Mouse (Mus musculus): Measurements from ENCODE around the gene Map3k20.

Gene Map3k20

DNA sequence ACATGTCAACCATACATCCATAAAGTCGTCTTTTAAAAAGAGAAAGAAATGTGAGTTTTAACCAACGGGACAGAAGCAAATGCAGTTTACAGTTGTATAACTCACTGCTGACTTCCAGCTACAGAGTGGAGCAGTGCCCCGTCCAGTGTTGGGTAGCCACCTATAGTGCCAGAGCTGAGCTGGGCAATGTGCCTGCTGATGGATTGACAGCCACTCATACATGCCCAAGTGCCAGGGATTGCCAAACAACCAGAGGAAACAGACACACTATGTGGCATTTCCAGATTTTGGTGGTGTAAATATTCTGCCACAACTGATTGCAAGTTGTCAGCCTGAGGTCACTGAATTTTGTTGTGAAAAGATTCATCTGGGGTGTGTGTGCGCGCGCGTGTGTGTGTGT is 139.2 kb downstream of the Map3k20 start:
- no peak for DNase-seq (ENCODE audit: low read depth)

GRCm38 (mm10) chr2:72426776-72427175 is 141.3 kb downstream of the Map3k20 start:
- no peak for DNase-seq (ENCODE audit: low read depth)

- no peak for DNase-seq (ENCODE audit: low read depth)
Observed at GRCm38 (mm10) chr2:72427288-72427687, 141.9 kb downstream of the Map3k20 start.

GRCm38 (mm10) chr2:72438941-72439533 is 153.6 kb downstream of the Map3k20 start:
- no peak for DNase-seq (ENCODE audit: low read depth)

DNA sequence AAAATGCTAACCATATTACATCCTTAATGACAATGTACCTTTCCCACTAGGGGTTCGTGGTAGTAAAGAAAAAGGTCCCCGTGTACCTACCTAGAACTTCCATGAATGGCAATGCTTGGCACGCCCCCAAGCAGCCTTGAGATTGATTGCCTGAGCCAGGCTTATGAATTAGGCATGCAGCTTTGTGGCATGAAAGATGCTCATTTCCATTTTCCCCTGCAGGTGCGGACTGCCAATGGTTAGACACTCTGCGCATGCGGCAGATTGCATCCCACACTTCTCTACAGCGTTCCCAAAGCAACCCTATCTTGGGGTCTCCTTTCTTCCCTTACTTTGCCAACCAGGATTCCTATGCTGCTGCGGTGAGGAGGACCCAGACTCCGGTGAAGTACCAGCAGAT is 155.6 kb downstream of the Map3k20 start:
- no peak for DNase-seq (ENCODE audit: low read depth)

DNA sequence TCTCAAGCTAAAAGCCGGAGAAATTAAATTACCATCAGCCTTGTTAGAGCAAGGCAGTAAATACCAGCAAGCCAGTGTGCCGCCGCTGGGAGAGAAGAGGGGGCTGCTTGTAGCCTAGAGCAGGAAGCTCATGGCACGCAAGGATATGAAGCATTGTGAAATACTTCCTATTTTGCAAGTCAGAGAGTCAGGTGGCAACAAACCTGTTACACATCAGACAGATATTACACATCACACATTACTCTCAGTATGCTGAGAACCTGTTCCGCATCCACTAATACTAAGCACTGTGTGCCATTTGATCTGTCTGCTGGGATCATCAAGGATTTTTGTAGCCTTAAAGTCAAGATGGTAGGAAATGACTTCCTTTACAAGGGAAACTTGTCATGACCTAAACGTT is 157.4 kb downstream of the Map3k20 start:
- no peak for DNase-seq (ENCODE audit: low read depth)

- DNase-seq (ENCODE audit: low read depth): no peak
Observed at GRCm38 (mm10) chr2:72443960-72444359, 158.5 kb downstream of the Map3k20 start.

- DNase-seq (ENCODE audit: low read depth): no peak
Observed at GRCm38 (mm10) chr2:72446106-72446505, 160.7 kb downstream of the Map3k20 start.

GRCm38 (mm10) chr2:72446615-72447014 is 161.2 kb downstream of the Map3k20 start:
- DNase-seq (ENCODE audit: low read depth): no peak

DNA sequence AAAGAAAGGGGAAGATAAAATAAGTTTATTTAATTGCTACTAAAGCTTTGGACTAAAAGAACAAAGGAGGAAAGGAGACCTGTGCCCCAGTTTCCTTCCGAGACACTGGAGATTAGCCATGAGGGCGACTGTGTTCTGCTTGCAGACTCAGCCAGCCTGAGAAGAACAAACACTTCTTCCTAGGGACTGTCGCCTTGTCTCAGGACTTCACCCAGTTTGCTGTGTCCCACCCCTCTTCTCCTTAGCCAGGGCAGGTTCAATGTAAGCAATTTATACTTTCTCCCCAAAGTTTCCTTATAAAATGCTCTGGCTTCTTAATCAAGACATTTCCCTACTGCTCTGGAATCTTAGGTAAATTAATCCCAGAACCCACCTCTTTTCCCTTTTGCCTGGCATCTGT is 168.1 kb downstream of the Map3k20 start:
- DNase-seq (ENCODE audit: low read depth): no peak

DNA sequence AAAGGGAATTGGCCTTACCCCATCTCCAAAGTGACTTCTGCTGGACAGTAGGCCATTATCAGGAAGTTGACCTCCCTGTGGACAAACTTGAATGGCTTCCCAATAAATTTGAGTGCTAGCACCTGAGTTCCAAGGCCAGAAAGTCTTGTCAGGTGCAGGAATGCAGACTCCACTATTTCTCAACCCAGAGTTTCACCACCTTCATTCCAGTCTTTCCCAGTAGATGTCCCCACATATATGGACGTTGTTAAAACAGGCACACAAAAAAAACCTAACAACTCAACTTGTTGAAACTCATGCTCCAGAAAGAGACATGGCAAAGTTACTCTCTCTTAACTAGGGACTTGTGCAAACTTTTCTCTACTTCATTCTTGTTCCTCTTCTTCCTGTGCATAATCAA is 170.8 kb downstream of the Map3k20 start:
- no peak for DNase-seq (ENCODE audit: low read depth)

DNA sequence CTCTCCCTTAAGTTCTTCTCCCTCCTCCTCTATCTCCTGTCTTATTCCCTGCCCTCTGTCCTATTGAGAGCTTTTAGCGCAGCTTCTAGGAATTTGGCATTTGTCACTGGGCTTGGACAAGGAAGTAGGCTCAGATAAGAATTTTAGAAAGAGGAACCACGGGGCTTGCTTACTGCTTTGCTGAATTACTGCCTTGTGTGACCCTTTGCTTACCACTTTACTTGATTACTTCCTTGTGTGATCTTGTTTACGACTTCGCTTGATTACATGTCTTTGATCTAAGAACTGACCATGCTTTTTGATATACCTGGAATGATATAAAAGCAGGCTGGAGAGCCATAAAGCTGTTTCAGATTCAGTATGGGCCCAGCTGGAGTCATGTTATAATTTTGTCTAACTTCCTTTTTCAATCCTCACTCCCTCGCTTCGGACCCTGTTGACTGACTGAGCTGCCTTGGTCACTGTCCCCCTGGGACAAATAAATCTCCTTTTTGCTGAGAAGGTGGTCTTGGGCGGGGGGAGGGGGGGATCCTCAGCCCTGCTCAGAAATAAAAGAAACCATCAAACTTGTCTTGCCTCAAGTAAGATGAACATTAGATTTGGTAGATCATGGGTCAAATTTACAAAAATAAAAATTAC is 179.1 kb downstream of the Map3k20 start:
- no peak for DNase-seq (ENCODE audit: low read depth)

DNA sequence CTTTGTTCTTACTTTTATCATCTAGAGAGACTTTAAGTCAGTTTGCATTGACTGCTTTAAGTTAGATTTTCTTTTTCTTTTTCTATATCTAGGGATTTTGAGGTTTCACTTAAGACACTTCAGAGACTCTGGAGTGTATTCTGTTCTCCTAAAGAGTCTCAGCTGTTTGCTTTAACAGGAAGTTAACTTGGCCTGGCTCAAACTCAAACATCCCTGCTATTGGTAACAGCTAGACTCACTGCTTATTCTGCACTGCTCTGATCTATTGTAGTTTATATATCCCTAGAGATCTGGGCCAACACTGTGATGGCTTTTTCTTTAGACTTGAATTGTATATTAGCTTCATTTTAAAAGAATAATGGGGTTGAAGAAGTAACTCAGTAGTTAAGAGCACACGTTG is 182.2 kb downstream of the Map3k20 start:
- DNase-seq (ENCODE audit: low read depth): no peak

GRCm38 (mm10) chr2:72471415-72472070 is 186.1 kb downstream of the Map3k20 start:
- no peak for DNase-seq (ENCODE audit: low read depth)

GRCm38 (mm10) chr2:72474531-72475287 is 189.3 kb downstream of the Map3k20 start:
- no peak for DNase-seq (ENCODE audit: low read depth)

- DNase-seq (ENCODE audit: low read depth): no peak
Observed at GRCm38 (mm10) chr2:72475423-72475796, 190.0 kb downstream of the Map3k20 start.

GRCm38 (mm10) chr2:72475797-72476485 is 190.5 kb downstream of the Map3k20 start, which contains the start of gene Cdca7:
Gene Cdca7, plus strand, starts transcription at chr2:72476159.
- DNase-seq (ENCODE audit: low read depth): no peak

DNA sequence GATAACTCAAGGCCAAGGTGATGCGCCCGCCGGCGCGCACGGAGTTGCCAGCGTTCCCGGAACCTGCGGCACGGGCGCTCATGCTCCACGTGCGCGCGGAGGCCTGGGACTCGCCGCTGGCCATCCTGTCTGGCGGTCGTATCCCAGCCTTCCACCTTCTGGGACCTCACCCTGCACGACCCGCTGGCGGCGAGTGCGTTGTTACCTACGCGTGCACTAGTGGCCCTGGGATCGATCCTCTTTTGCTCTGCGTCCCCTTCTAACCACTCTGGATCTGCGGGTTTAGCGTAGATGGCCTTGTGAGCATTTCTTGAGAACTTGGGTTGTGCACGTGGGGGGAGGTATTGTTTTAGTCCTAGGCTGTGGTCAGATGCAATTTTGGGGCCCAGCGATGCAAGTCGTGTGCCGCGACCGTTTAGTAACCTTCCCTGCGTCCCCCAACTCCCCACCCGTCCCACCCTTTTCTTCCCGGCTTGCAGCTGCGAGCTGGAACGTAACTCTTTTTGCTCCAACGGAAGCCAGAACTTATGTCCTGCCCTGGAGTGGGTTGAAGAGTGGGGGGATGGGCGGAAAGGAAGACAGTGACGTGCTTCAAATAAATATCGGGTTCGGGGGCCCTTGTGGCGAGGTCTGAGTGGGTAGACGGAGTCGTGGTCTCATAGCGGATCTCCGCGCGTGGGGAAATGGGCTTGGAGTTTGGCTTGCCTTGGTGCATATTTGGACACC is 191.2 kb downstream of the Map3k20 start:
- no peak for DNase-seq (ENCODE audit: low read depth)

- no peak for DNase-seq (ENCODE audit: low read depth)
Observed at GRCm38 (mm10) chr2:72477221-72477620, 191.8 kb downstream of the Map3k20 start.

DNA sequence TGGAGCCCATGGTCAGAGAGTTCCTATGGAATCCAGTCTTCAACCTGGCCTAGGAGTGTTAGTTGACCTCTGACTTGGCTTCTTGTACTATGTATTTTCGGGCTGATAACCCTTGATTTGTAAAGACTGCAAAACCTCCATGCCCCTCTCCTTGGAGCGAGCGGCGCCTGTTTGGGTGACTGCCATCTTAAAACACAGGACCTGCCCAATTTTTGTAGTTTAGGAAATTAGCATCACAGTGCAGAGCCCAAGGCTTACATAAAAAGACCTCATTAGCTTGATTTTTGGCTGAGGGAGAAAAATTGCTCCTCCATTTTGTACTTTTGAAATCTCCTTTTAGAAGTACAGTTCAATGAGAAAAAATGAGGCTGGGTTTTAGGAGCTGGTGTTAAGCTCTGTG is 192.7 kb downstream of the Map3k20 start:
- no peak for DNase-seq (ENCODE audit: low read depth)

DNA sequence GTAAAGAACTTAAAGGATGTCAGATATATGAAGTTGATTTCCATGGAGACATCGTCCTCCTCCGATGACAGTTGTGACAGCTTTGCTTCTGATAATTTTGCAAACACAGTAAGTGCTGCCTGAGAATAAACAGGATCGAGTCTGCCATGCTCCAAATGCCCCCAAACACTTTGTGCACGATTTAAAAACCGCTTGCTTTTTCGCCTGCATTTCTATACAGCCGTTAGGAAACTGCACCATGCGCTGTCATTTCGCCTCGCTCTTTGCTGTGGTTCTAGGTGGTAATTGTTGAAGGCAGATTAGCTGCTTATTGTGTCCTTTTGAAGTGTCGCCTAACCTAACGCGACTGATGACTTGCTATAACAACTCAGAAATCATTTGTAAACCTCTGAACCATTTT is 193.5 kb downstream of the Map3k20 start:
- no peak for DNase-seq (ENCODE audit: low read depth)

GRCm38 (mm10) chr2:72479818-72480217 is 194.4 kb downstream of the Map3k20 start:
- DNase-seq (ENCODE audit: low read depth): no peak
